8 mouse cellular contexts compared by ENCODE assay signal in the genomic region with DNA sequence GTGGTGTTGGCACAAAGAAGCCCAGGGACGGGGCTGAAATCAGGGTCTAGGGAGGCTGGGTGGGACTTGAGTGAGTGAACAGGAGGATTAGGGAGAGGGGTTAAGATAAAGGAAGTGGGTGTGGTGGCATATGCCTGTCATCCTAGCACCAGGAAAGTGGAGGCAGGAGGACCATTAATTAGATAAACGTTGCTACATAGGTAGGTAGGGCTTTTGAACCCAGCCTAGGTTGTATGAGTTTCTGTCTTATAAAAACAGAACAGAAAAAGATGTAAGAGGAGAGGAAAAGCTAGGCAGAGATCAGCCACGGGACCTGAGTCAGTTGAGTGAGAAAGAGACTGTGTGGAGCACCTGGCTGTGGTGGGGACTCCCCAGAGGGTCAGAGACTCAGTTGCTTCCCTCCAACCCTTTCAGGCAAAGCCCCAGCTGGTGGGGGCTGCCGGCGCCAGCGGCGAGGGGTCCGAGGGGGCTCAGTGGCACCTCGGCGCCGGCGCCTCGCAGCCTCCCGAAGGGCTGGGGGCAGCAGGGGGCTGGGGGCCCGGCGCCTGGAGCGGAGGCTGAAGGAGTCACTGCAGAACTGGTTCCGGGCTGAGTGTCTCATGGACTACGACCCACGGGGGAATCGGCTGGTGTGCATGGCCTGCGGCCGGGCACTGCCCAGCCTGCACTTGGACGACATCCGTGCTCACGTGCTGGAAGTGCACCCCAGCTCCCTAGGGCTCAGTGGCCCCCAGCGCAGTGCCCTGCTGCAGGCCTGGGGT. TPM values are rescaled to one million over a fixed set of nuclear protein-coding genes. Genes with fewer than 3 reads are reported as not detected.
A peak's percentile ranks its signal among the peaks of the same experiment; 100 is the strongest.
DNase-seq lines count a peak whose midpoint lies in the region; ATAC-seq lines count a peak whose summit lies in the region.

No protein-coding gene starts in this region.

- WGBS in lung, embryonic 15.5 days = 56% methylated on average over 27 of the region's 27 CpGs
- 51% methylated on average over 27 of the region's 27 CpGs for WGBS in limb, embryonic 10.5 days
- WGBS in stomach, embryonic 16.5 days = 64% methylated on average over 27 of the region's 27 CpGs

- H3K9ac ChIP-seq in lung, embryonic 15.5 days = no peak overlapping the region
- peak overlapping the region; percentile 24; the same call in 1 of the 2 replicates for H3K9ac ChIP-seq in stomach, embryonic 16.5 days (ENCODE audit: low read length)

- H3K4me1 ChIP-seq in lung, embryonic 15.5 days = peaks cover 69% of the 10 kb centered on the region
- peaks cover 67% of the 10 kb centered on the region for H3K4me1 ChIP-seq in limb, embryonic 10.5 days
- H3K4me1 ChIP-seq in stomach, embryonic 16.5 days (ENCODE audit: control insufficient read depth, insufficient read depth, low read length) = peaks cover 66% of the 10 kb centered on the region

- H3K4me3 ChIP-seq in lung, embryonic 15.5 days = no peak overlapping the region
- H3K4me3 ChIP-seq in limb, embryonic 10.5 days = peak overlapping the region; percentile 38
- no peak overlapping the region for H3K4me3 ChIP-seq in stomach, embryonic 16.5 days (replicated peaks; ENCODE audit: low read length)

- peak; percentile 22 for DNase-seq in adrenal gland, postnatal 14 days
- no peak for DNase-seq in adrenal gland, adult 8-10 months
- DNase-seq in lung, postnatal 14 days = no peak
- peak; percentile 43 for DNase-seq in limb, embryonic 10.5 days (ENCODE audit: low spot score)
- DNase-seq in yolk sac, embryonic 10.5 days (ENCODE audit: low spot score) = no peak
- no peak for DNase-seq in layer of hippocampus, adult 9-11 months

- peaks cover 28% of the 10 kb centered on the region for H3K36me3 ChIP-seq in lung, embryonic 15.5 days
- peaks cover 67% of the 10 kb centered on the region for H3K36me3 ChIP-seq in limb, embryonic 10.5 days
- 0 out of 2 replicates have a peak, but pooled peaks cover 1% of the 10 kb centered on the region for H3K36me3 ChIP-seq in stomach, embryonic 16.5 days (ENCODE audit: control insufficient read depth, insufficient read depth, low read length)

- peak overlapping the region; percentile 86 for H3K27ac ChIP-seq in lung, embryonic 15.5 days
- H3K27ac ChIP-seq in limb, embryonic 10.5 days = peak overlapping the region; percentile 57; the same call in 1 of the 2 replicates
- H3K27ac ChIP-seq in stomach, embryonic 16.5 days (ENCODE audit: low read length) = peak overlapping the region; percentile 23; the same call in 1 of the 2 replicates

- H3K9me3 ChIP-seq in lung, embryonic 15.5 days = no peaks in the 10 kb centered on the region
- H3K9me3 ChIP-seq in limb, embryonic 10.5 days (replicated peaks) = no peaks in the 10 kb centered on the region
- no peaks in the 10 kb centered on the region for H3K9me3 ChIP-seq in stomach, embryonic 16.5 days (replicated peaks; ENCODE audit: control insufficient read depth, low read length)

- no peak for ATAC-seq in lung, embryonic 15.5 days (ENCODE audit: borderline replicate concordance, extremely low read depth, low FRiP score, low TSS enrichment)
- ATAC-seq in stomach, embryonic 16.5 days (ENCODE audit: insufficient read depth, low FRiP score) = no peak

- H3K27me3 ChIP-seq in lung, embryonic 15.5 days = no peaks in the 10 kb centered on the region
- peaks cover 9% of the 10 kb centered on the region; the same call in 1 of the 2 replicates for H3K27me3 ChIP-seq in limb, embryonic 10.5 days (ENCODE audit: low read depth, poor library complexity, severe bottlenecking)
- H3K27me3 ChIP-seq in stomach, embryonic 16.5 days (ENCODE audit: control insufficient read depth, insufficient read depth, low read length) = no peaks in the 10 kb centered on the region

- peak overlapping the region; percentile 46; the same call in 1 of the 2 replicates for H3K4me2 ChIP-seq in lung, embryonic 15.5 days
- H3K4me2 ChIP-seq in stomach, embryonic 16.5 days (ENCODE audit: low read depth, low read length) = 0 out of 2 replicates have a peak overlapping the region, but pooled peaks have one; percentile 11

RNA-seq across cellular contexts. Expression of gene 2700081O15Rik, which starts 3.6 kb away (rescaled TPM):
- total RNA-seq in adrenal gland, postnatal 14 days (2021) = 29.0 and 32.4 TPM in 2 replicates
- total RNA-seq in adrenal gland, adult 8-10 months (2022) = 10 to 100 TPM; 20.2 to 29.5 (median 27.3) TPM
- 6.2 and 6.8 TPM in 2 replicates for polyA plus RNA-seq in lung, embryonic 15.5 days (2015; fragmentation: Nextera tagmentation; extraction: Ambion mirVana)
- 5.0 and 6.8 TPM in 2 replicates for polyA plus RNA-seq in limb, embryonic 10.5 days (2016; fragmentation: Nextera tagmentation; extraction: Ambion mirVana)
- 4.6 and 5.0 TPM in 2 replicates for polyA plus RNA-seq in stomach, embryonic 16.5 days (2015; fragmentation: Nextera tagmentation; extraction: Ambion mirVana)

RNA-seq across cellular contexts. Expression of gene Spindoc, which starts 38.2 kb away (rescaled TPM):
- total RNA-seq in adrenal gland, postnatal 14 days (2021) = 23.8 and 30.4 TPM in 2 replicates
- 10 to 100 TPM; 20.3 to 27.0 (median 25.5) TPM for total RNA-seq in adrenal gland, adult 8-10 months (2022)
- 27.9 and 28.3 TPM in 2 replicates for polyA plus RNA-seq in lung, embryonic 15.5 days (2015; fragmentation: Nextera tagmentation; extraction: Ambion mirVana)
- 47.0 and 48.5 TPM in 2 replicates for polyA plus RNA-seq in limb, embryonic 10.5 days (2016; fragmentation: Nextera tagmentation; extraction: Ambion mirVana)
- 19.8 and 22.5 TPM in 2 replicates for polyA plus RNA-seq in stomach, embryonic 16.5 days (2015; fragmentation: Nextera tagmentation; extraction: Ambion mirVana)

Comparison
In these comparisons a context has a peak if more than half of its experiments do, and no peak if none do; other contexts are left out.
1. DNase-seq: peak in adrenal gland, postnatal 14 days (single experiment) and limb, embryonic 10.5 days (single experiment); none in adrenal gland, adult 8-10 months (single experiment), lung, postnatal 14 days (single experiment), yolk sac, embryonic 10.5 days (single experiment) and layer of hippocampus, adult 9-11 months (single experiment).
2. H3K27ac ChIP-seq: peak in every context shown above with its lines; median percentile 86 in lung, embryonic 15.5 days; 57 in limb, embryonic 10.5 days; 23 in stomach, embryonic 16.5 days.